Mouse (Mus musculus): ENCODE results near the gene Mttp. TPM values are rescaled to one million over a fixed set of nuclear protein-coding genes. Genes with fewer than 3 reads are reported as not detected.

Gene Mttp
- polyA plus RNA-seq, 1 experiment from 2014 or later = 6.9 TPM

DNA sequence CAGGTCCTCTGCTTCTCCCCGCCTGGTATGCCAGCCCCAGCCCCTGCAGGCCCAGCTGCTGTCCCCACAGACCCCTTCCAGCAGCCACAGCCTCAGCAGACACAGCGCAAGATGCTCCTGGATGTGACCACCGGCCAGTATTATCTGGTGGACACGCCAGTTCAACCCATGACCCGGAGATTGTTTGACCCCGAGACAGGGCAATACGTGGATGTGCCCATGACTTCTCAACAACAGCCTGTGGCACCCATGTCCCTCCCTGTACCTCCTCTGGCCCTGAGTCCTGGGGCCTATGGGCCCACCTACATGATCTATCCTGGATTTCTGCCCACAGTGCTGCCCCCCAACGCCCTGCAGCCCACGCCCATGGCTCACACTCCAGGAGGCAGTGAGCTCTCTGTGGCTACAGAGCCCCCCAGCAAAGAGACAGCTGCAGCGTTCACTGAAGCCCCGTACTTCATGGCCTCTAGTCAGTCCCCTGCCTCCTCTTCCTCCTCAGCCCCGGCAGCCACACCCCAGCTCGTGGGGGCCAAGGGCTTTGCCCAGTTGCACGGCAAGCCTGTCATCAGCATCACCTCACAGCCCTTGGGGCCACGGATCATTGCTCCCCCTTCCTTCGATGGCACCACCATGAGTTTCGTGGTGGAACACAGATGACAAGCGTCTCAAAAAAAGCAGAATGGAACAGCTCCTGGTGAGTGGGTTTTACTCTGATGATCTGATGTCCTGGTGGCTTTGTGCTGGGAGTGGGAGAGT, 74.8 kb downstream of the Mttp start:
- Histone ChIP-seq H3K27me3 (ENCODE audit: control insufficient read depth, insufficient read depth, low read length) (no peaks in the 10 kb centered on the region), H3K9me3 (ENCODE audit: control insufficient read depth, low read length) (no peaks in the 10 kb centered on the region), H3K36me3 (ENCODE audit: control insufficient read depth, insufficient read depth, low read length) (no peaks in the 10 kb centered on the region), H3K27ac (replicated peaks in 1 of 2; ENCODE audit: control insufficient read depth in 1 of 2, insufficient read depth in 1 of 2, low read depth in 2 of 2, low read length in 2 of 2) (peak overlapping the region; percentile 79 to 97), H3K4me2 (ENCODE audit: low read length) (peak overlapping the region; percentile 80), H3K4me3 (ENCODE audit: control insufficient read depth in 1 of 2, insufficient read depth in 1 of 2, low read depth in 1 of 2, low read length in 2 of 2) (peak overlapping the region; percentile 40 to 50), H3K4me1 (ENCODE audit: control insufficient read depth in 2 of 2, insufficient read depth in 2 of 2, low read length in 2 of 2) (peaks cover 27 to 42% of the 10 kb centered on the region in 2 experiments; a peak in 3 of 4 replicates), H3K9ac (ENCODE audit: low read length) (peak overlapping the region; percentile 87)
- WGBS = 40% methylated on average over 18 of the region's 18 CpGs
- no peak for ATAC-seq (ENCODE audit: insufficient number of reproducible peaks, insufficient read depth, low FRiP score, low read depth)

DNA sequence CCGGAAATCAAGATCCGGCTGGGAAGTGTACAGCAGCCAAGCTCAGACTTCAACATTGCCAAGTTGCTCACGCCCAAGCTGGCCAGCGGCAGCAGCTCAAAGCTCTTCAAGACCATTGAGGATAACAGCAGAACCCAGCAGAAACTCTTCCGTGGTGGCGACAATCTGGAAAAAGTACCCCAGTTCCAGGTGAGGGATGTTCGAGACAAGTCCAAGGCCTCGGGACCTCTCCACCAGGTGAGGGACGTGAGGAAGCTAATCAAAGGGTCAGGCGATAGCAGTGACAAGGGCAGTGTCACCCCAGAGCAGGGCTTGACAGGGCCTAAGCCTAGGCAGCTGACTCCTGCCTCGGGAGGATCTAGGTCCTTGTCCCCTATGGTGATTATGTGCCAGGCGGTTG, 76.7 kb downstream of the Mttp start:
- no peaks in the 10 kb centered on the region for H3K27me3 ChIP-seq (ENCODE audit: control insufficient read depth, insufficient read depth, low read length)
- ATAC-seq (ENCODE audit: insufficient number of reproducible peaks, insufficient read depth, low FRiP score, low read depth) = no peak
- peak overlapping the region in 1 of 2 experiments; percentile 97; a peak in 2 of 4 replicates for H3K27ac ChIP-seq (replicated peaks in 1 of 2; ENCODE audit: control insufficient read depth in 1 of 2, insufficient read depth in 1 of 2, low read depth in 2 of 2, low read length in 2 of 2)
- H3K4me1 ChIP-seq (ENCODE audit: control insufficient read depth in 2 of 2, insufficient read depth in 2 of 2, low read length in 2 of 2) = peaks cover 33 to 48% of the 10 kb centered on the region in 2 experiments
- no peaks in the 10 kb centered on the region for H3K9me3 ChIP-seq (ENCODE audit: control insufficient read depth, low read length)
- H3K4me2 ChIP-seq (ENCODE audit: low read length) = peak overlapping the region; percentile 80
- peak overlapping the region; percentile 40 to 50 for H3K4me3 ChIP-seq (ENCODE audit: control insufficient read depth in 1 of 2, insufficient read depth in 1 of 2, low read depth in 1 of 2, low read length in 2 of 2)
- WGBS = 84% methylated on average over 12 of the region's 12 CpGs
- no peaks in the 10 kb centered on the region for H3K36me3 ChIP-seq (ENCODE audit: control insufficient read depth, insufficient read depth, low read length)
- peak overlapping the region; percentile 87 for H3K9ac ChIP-seq (ENCODE audit: low read length)

DNA sequence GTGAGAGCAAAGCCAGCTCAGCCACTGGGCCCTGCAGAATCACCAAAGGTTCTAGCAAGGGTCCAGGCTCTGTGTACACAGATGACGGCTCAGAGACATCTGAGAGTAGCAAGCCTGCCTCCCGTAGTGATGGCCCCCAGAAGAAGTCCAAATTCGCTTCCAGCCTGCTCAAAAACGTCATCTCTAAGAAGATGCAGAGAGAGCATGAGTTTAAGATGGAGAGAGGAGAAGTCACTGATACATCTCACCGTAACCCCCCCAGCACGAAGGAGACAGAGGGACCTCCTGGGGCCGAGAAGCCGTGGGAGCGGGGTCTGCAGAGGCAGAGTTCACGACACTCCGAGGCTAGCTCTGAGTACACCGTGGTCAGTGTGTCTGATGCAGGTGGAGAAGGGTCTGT, 77.5 kb downstream of the Mttp start, which contains the start of gene Gm5105:
Gene Gm5105, minus strand, starts transcription at position 101 of the 400 bp plus-strand sequence.
- H3K27me3 ChIP-seq (ENCODE audit: control insufficient read depth, insufficient read depth, low read length) = no peaks in the 10 kb centered on the region
- no peaks in the 10 kb centered on the region for H3K9me3 ChIP-seq (ENCODE audit: control insufficient read depth, low read length)
- H3K9ac ChIP-seq (ENCODE audit: low read length) = peak within 1 kb of the TSS; percentile 87
- no peaks in the 10 kb centered on the region for H3K36me3 ChIP-seq (ENCODE audit: control insufficient read depth, insufficient read depth, low read length)
- H3K4me1 ChIP-seq (ENCODE audit: control insufficient read depth in 2 of 2, insufficient read depth in 2 of 2, low read length in 2 of 2) = peaks cover 31 to 50% of the 10 kb centered on the region in 2 experiments
- 87% methylated on average over 12 of the region's 12 CpGs for WGBS
- H3K27ac ChIP-seq (replicated peaks in 1 of 2; ENCODE audit: control insufficient read depth in 1 of 2, insufficient read depth in 1 of 2, low read depth in 2 of 2, low read length in 2 of 2) = peak within 1 kb of the TSS; percentile 0 to 97; a peak in 3 of 4 replicates
- peak within 1 kb of the TSS; percentile 40 to 50 for H3K4me3 ChIP-seq (ENCODE audit: control insufficient read depth in 1 of 2, insufficient read depth in 1 of 2, low read depth in 1 of 2, low read length in 2 of 2)
- peak within 1 kb of the TSS; percentile 80 for H3K4me2 ChIP-seq (ENCODE audit: low read length)
- no peak for ATAC-seq (ENCODE audit: insufficient number of reproducible peaks, insufficient read depth, low FRiP score, low read depth)

DNA sequence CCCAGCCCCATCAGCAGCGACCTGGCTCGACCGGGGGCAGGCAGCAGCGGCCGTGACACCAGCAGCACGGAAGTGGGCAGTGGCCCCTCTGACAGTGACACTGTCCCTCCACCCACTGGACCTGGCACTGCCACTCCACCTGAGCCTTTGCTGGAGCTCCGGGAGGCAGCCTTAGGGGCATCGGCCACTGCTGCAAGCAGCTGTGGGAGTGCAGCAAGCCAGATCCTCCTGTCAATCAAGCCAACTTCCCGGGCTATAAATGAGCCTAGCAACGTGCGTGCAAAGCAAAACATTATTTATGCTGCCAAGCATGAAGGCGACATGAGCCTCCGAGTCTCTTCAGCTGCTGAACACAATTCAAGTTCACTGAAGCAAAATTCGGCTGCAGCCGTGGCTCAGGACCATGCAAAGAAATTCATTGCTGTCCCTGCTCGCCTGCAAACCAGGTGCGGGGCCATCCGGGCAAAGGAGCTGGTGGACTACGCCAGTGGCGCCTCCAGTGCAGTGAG, 78.4 kb downstream of the Mttp start:
- 59% methylated on average over 20 of the region's 20 CpGs for WGBS
- ATAC-seq (ENCODE audit: insufficient number of reproducible peaks, insufficient read depth, low FRiP score, low read depth) = no peak
- Histone ChIP-seq H3K27ac (replicated peaks in 1 of 2; ENCODE audit: control insufficient read depth in 1 of 2, insufficient read depth in 1 of 2, low read depth in 2 of 2, low read length in 2 of 2) (peak overlapping the region; percentile 0 to 97; a peak in 3 of 4 replicates), H3K9me3 (ENCODE audit: control insufficient read depth, low read length) (no peaks in the 10 kb centered on the region), H3K9ac (ENCODE audit: low read length) (peak overlapping the region; percentile 87), H3K27me3 (ENCODE audit: control insufficient read depth, insufficient read depth, low read length) (no peaks in the 10 kb centered on the region), H3K4me3 (ENCODE audit: control insufficient read depth in 1 of 2, insufficient read depth in 1 of 2, low read depth in 1 of 2, low read length in 2 of 2) (peak overlapping the region; percentile 40 to 50), H3K4me1 (ENCODE audit: control insufficient read depth in 2 of 2, insufficient read depth in 2 of 2, low read length in 2 of 2) (peaks cover 28 to 50% of the 10 kb centered on the region in 2 experiments), H3K36me3 (ENCODE audit: control insufficient read depth, insufficient read depth, low read length) (no peaks in the 10 kb centered on the region), H3K4me2 (ENCODE audit: low read length) (peak overlapping the region; percentile 80)

DNA sequence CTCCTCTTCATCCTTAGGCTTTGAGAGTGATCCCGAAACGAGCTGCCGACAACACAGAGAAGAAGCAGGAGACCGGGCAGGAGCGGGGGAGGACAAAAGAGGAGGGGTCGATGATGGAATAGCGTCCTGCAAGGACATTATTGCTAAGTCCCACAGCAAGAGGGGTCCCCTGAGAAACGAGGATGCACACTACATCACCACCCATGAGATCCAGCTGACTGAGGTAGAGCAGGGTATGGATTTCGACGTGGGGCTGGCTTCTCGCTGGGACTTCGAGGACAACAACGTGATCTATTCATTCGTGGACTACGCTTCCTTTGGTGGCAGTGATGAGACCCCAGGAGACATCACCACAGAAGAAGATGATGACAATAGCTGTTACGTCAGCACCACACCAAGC, 78.8 kb downstream of the Mttp start:
- 61% methylated on average over 16 of the region's 16 CpGs for WGBS
- H3K27me3 ChIP-seq (ENCODE audit: control insufficient read depth, insufficient read depth, low read length) = no peaks in the 10 kb centered on the region
- peak overlapping the region; percentile 87 to 97 for H3K27ac ChIP-seq (replicated peaks in 1 of 2; ENCODE audit: control insufficient read depth in 1 of 2, insufficient read depth in 1 of 2, low read depth in 2 of 2, low read length in 2 of 2)
- H3K4me2 ChIP-seq (ENCODE audit: low read length) = peak overlapping the region; percentile 80
- H3K36me3 ChIP-seq (ENCODE audit: control insufficient read depth, insufficient read depth, low read length) = no peaks in the 10 kb centered on the region
- peak overlapping the region; percentile 40 to 50 for H3K4me3 ChIP-seq (ENCODE audit: control insufficient read depth in 1 of 2, insufficient read depth in 1 of 2, low read depth in 1 of 2, low read length in 2 of 2)
- peak overlapping the region; percentile 87 for H3K9ac ChIP-seq (ENCODE audit: low read length)
- H3K9me3 ChIP-seq (ENCODE audit: control insufficient read depth, low read length) = no peaks in the 10 kb centered on the region
- peaks cover 27 to 55% of the 10 kb centered on the region in 2 experiments for H3K4me1 ChIP-seq (ENCODE audit: control insufficient read depth in 2 of 2, insufficient read depth in 2 of 2, low read length in 2 of 2)
- ATAC-seq (ENCODE audit: insufficient number of reproducible peaks, insufficient read depth, low FRiP score, low read depth) = no peak

DNA sequence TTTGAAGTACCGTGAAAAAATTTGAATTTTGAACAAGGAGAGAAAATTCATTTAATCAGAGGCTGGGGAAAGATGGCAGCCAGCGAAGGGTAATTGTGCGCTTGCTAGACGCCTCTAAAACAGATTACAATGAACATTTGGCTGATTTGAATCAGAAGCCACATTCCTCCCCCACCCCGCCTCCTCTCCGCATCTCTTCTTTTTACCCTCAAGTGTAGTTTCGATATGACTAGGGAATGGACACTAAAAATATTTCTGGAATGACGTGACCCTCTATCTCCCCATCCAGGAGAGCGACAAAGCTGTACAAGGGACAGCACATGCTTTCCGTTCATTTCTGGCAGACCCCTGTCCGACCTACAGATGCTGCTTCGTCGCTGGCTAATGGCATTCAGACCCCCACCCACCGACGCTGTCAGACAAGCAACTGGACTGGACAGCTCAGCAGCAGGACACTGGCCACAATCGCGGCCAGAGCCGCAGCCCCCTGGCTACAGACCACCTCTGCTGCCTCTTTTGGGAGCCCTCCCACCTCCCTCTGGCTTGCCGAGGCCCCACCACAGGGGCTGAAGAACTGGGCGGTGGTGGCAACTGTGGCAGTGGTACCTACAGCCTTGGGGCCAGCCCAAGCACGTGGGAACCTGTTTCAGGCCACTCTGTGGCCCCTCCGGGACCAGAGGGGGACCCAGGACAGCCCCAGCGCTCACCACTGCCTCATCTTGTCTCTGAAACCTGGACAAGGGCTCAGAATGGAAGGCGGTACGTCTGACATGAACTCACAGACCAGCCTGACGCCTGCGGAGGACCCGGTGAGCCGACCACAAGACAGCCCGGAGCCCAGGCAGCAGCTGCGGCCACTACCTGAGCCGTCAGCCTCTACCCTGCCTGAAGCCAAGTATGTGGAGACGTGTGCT, 79.8 kb downstream of the Mttp start, which contains the start of gene 1110002E22Rik:
Gene 1110002E22Rik, plus strand, starts transcription at position 321 of the 914 bp plus-strand sequence.
- ATAC-seq (ENCODE audit: insufficient number of reproducible peaks, insufficient read depth, low FRiP score, low read depth) = peak; percentile 20; the same call in 1 of the 2 replicates
- peak within 1 kb of the TSS; percentile 80 for H3K4me2 ChIP-seq (ENCODE audit: low read length)
- peak within 1 kb of the TSS; percentile 97 for H3K27ac ChIP-seq (replicated peaks in 1 of 2; ENCODE audit: control insufficient read depth in 1 of 2, insufficient read depth in 1 of 2, low read depth in 2 of 2, low read length in 2 of 2)
- no peaks in the 10 kb centered on the region for H3K9me3 ChIP-seq (ENCODE audit: control insufficient read depth, low read length)
- H3K4me1 ChIP-seq (ENCODE audit: control insufficient read depth in 2 of 2, insufficient read depth in 2 of 2, low read length in 2 of 2) = peaks cover 33 to 61% of the 10 kb centered on the region in 2 experiments
- peak within 1 kb of the TSS; percentile 40 to 50 for H3K4me3 ChIP-seq (ENCODE audit: control insufficient read depth in 1 of 2, insufficient read depth in 1 of 2, low read depth in 1 of 2, low read length in 2 of 2)
- WGBS = 35% methylated on average over 33 of the region's 33 CpGs
- no peaks in the 10 kb centered on the region for H3K36me3 ChIP-seq (ENCODE audit: control insufficient read depth, insufficient read depth, low read length)
- H3K27me3 ChIP-seq (ENCODE audit: control insufficient read depth, insufficient read depth, low read length) = no peaks in the 10 kb centered on the region
- H3K9ac ChIP-seq (ENCODE audit: low read length) = peak within 1 kb of the TSS; percentile 87

DNA sequence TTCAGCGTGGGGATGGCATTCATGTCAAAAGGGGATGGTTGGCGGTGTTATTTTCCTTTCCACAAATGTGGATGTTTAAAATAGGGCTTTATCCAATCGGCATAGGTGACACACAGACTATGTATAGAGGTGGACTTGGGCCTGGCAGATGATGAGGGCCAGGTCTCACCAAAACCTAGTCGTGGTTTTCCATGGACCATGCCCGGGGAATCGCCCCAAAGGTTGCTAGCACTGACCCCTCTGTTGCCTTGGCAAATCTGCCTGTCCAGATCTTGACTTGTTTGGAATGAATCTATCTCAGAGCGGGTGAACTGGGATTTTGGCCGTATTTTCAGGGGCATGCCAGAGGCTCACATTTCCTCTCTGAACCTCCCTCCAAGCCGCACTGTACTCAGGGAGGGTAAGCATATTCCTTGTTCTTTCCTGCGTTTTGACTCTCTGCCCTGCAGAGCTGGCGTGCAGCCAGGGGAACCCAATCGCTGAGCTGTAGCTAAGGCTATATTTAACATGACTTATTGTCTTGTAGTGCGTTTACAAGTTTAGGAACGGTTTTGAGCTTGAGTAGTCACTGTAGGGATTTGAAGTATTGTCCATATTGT, 80.9 kb downstream of the Mttp start:
- no peaks in the 10 kb centered on the region for H3K9me3 ChIP-seq (ENCODE audit: control insufficient read depth, low read length)
- peak; percentile 42; the same call in 1 of the 2 replicates for ATAC-seq (ENCODE audit: insufficient number of reproducible peaks, insufficient read depth, low FRiP score, low read depth)
- no peaks in the 10 kb centered on the region for H3K36me3 ChIP-seq (ENCODE audit: control insufficient read depth, insufficient read depth, low read length)
- peak overlapping the region; percentile 97 for H3K27ac ChIP-seq (replicated peaks in 1 of 2; ENCODE audit: control insufficient read depth in 1 of 2, insufficient read depth in 1 of 2, low read depth in 2 of 2, low read length in 2 of 2)
- peak overlapping the region; percentile 50; the same call in 1 of the 2 replicates for H3K9ac ChIP-seq (ENCODE audit: low read length)
- no peaks in the 10 kb centered on the region for H3K27me3 ChIP-seq (ENCODE audit: control insufficient read depth, insufficient read depth, low read length)
- peaks cover 32 to 54% of the 10 kb centered on the region in 2 experiments for H3K4me1 ChIP-seq (ENCODE audit: control insufficient read depth in 2 of 2, insufficient read depth in 2 of 2, low read length in 2 of 2)
- no peak overlapping the region for H3K4me3 ChIP-seq (ENCODE audit: control insufficient read depth in 1 of 2, insufficient read depth in 1 of 2, low read depth in 1 of 2, low read length in 2 of 2)
- peak overlapping the region; percentile 80 for H3K4me2 ChIP-seq (ENCODE audit: low read length)
- WGBS = 31% methylated on average over 14 of the region's 14 CpGs

All from heart, embryonic 14.5 days (tissue).